ENCODE assay signal across 9 mouse cellular contexts in genomic region chr4:127324759-127325158, GRCm38 (mm10). TPM values are rescaled to one million over a fixed set of nuclear protein-coding genes. Genes with fewer than 3 reads are reported as not detected.
DNase-seq lines count a peak whose midpoint lies in the region; ATAC-seq and TF ChIP-seq lines count a peak whose summit lies in the region.
"Had no signal": no experiment of that assay in that cellular context is flagged by ENCODE, and none has a peak within 500 bp of the region (broad histone marks: within the 10 kb centered on the region; RNA-seq: fewer than 3 reads in every experiment).

No protein-coding gene starts in this region.

- ATAC-seq in hindbrain, embryonic 11.5 days (ENCODE audit: low FRiP score) = 0 out of 2 replicates have a peak, but pooled peaks have one; percentile 17
- ATAC-seq in lung, embryonic 16.5 days (ENCODE audit: low read depth) = peak; percentile 83

- peak; percentile 97 for DNase-seq in ES-CJ7 (ENCODE audit: low read depth, low spot score)
- peak; percentile 68 for DNase-seq in fibroblast of lung, adult 2 months (ENCODE audit: low read depth)
- peak; percentile 94 for DNase-seq in hindbrain, embryonic 11.5 days (ENCODE audit: low spot score)
- peak; percentile 47 for DNase-seq in layer of hippocampus, adult 9-11 months
- peak; percentile 42 for DNase-seq in retina, adult 2 months (ENCODE audit: low read depth, low spot score)
- peak; percentile 87 for DNase-seq in urinary bladder, postnatal 14 days (ENCODE audit: low spot score)

- H3K36me3 ChIP-seq in hindbrain, embryonic 11.5 days (ENCODE audit: control insufficient read depth, insufficient read depth, low read length) = no peaks in the 10 kb centered on the region
- H3K36me3 ChIP-seq in lung, embryonic 16.5 days (ENCODE audit: control insufficient read depth, insufficient read depth, low read length) = no peaks in the 10 kb centered on the region
- H3K36me3 ChIP-seq: liver, embryonic 15.5 days had no signal

- 9% methylated on average over 6 of the region's 6 CpGs for WGBS in hindbrain, embryonic 11.5 days
- 4% methylated on average over 5 of the region's 6 CpGs for WGBS in lung, embryonic 16.5 days

- H3K4me3 ChIP-seq in bone marrow macrophage, adult 2 months (ENCODE audit: insufficient read depth, low read length) = no peak overlapping the region
- no peak overlapping the region for H3K4me3 ChIP-seq in hindbrain, embryonic 11.5 days (ENCODE audit: low read depth, low read length)
- H3K4me3 ChIP-seq in lung, embryonic 16.5 days (ENCODE audit: low read length) = no peak overlapping the region
- H3K4me3 ChIP-seq: liver, embryonic 15.5 days had no signal

- H3K4me2 ChIP-seq in hindbrain, embryonic 11.5 days (replicated peaks; ENCODE audit: low read depth, low read length) = no peak overlapping the region
- no peak overlapping the region for H3K4me2 ChIP-seq in lung, embryonic 16.5 days (ENCODE audit: low read depth, low read length)
- H3K4me2 ChIP-seq: liver, embryonic 15.5 days had no signal

- H3K9me3 ChIP-seq in hindbrain, embryonic 11.5 days (ENCODE audit: control insufficient read depth, low read length) = no peaks in the 10 kb centered on the region
- no peaks in the 10 kb centered on the region for H3K9me3 ChIP-seq in lung, embryonic 16.5 days (ENCODE audit: control insufficient read depth, low read length)
- H3K9me3 ChIP-seq: liver, embryonic 15.5 days had no signal

- H3K27me3 ChIP-seq in hindbrain, embryonic 11.5 days (ENCODE audit: control insufficient read depth, insufficient read depth, low read length) = peaks cover 5% of the 10 kb centered on the region
- H3K27me3 ChIP-seq in lung, embryonic 16.5 days (ENCODE audit: control insufficient read depth, insufficient read depth, low read depth, low read length) = peaks cover 9% of the 10 kb centered on the region; the same call in 1 of the 2 replicates

- no peak for TF ChIP-seq POLR2A in bone marrow macrophage, adult 2 months (IDR thresholded peaks at IDR 0.05; ENCODE audit: borderline replicate concordance, low read depth, low read length)

- H3K9ac ChIP-seq in hindbrain, embryonic 11.5 days (ENCODE audit: low read depth, low read length) = no peak overlapping the region
- H3K9ac ChIP-seq in lung, embryonic 16.5 days (ENCODE audit: low read length) = no peak overlapping the region
- H3K9ac ChIP-seq: liver, embryonic 15.5 days had no signal

- peaks cover 13% of the 10 kb centered on the region for H3K4me1 ChIP-seq in bone marrow macrophage, adult 2 months (ENCODE audit: control insufficient read depth, insufficient read depth, low read length)
- peaks cover 4% of the 10 kb centered on the region; the same call in 1 of the 2 replicates for H3K4me1 ChIP-seq in hindbrain, embryonic 11.5 days (replicated peaks; ENCODE audit: control insufficient read depth, insufficient read depth, low read length)
- no peaks in the 10 kb centered on the region for H3K4me1 ChIP-seq in lung, embryonic 16.5 days (replicated peaks; ENCODE audit: control insufficient read depth, insufficient read depth, low read length)
- H3K4me1 ChIP-seq: liver, embryonic 15.5 days had no signal

- peak; percentile 72 for TF ChIP-seq CTCF in bone marrow macrophage, adult 2 months (IDR thresholded peaks at IDR 0.05; ENCODE audit: low read depth, low read length)

- no peak overlapping the region for H3K27ac ChIP-seq in bone marrow macrophage, adult 2 months (ENCODE audit: insufficient read depth, low read depth, low read length)
- no peak overlapping the region for H3K27ac ChIP-seq in hindbrain, embryonic 11.5 days (ENCODE audit: low read depth, low read length)
- H3K27ac ChIP-seq in lung, embryonic 16.5 days (ENCODE audit: low read length) = no peak overlapping the region
- H3K27ac ChIP-seq: liver, embryonic 15.5 days had no signal

RNA-seq across cellular contexts. Expression of gene Gjb3, which starts 5.9 kb away (rescaled TPM):
- polyA plus RNA-seq in bone marrow macrophage, adult 2 months (2012; ENCODE audit: insufficient read depth, insufficient read length, missing spikeins) = not detected in 2 replicates
- polyA plus RNA-seq in hindbrain, embryonic 11.5 days (2014; fragmentation: Nextera tagmentation; extraction: Ambion mirVana) = 0.77 and 1.7 TPM in 2 replicates
- polyA plus RNA-seq in lung, embryonic 16.5 days (2015; fragmentation: Nextera tagmentation; extraction: Ambion mirVana) = 2.0 and 2.2 TPM in 2 replicates

RNA-seq across cellular contexts. Expression of gene Gja4, which starts 10.9 kb away (rescaled TPM):
- not detected in 2 replicates for polyA plus RNA-seq in bone marrow macrophage, adult 2 months (2012; ENCODE audit: insufficient read depth, insufficient read length, missing spikeins)
- 13.5 and 14.0 TPM in 2 replicates for polyA plus RNA-seq in hindbrain, embryonic 11.5 days (2014; fragmentation: Nextera tagmentation; extraction: Ambion mirVana)
- polyA plus RNA-seq in lung, embryonic 16.5 days (2015; fragmentation: Nextera tagmentation; extraction: Ambion mirVana) = 41.2 and 43.5 TPM in 2 replicates

RNA-seq across cellular contexts. Expression of gene Gjb4, which starts 29.1 kb away (rescaled TPM):
- polyA plus RNA-seq in bone marrow macrophage, adult 2 months (2012; ENCODE audit: insufficient read depth, insufficient read length, missing spikeins) = not detected in 2 replicates
- 0.24 and 0.39 TPM in 2 replicates for polyA plus RNA-seq in hindbrain, embryonic 11.5 days (2014; fragmentation: Nextera tagmentation; extraction: Ambion mirVana)
- polyA plus RNA-seq in lung, embryonic 16.5 days (2015; fragmentation: Nextera tagmentation; extraction: Ambion mirVana) = 0.20 TPM in 1 of 2 replicates, not detected in the other
- polyA plus RNA-seq: liver, embryonic 15.5 days had no signal

RNA-seq across cellular contexts. Expression of gene Gjb5, which starts 33.2 kb away (rescaled TPM):
- polyA plus RNA-seq in bone marrow macrophage, adult 2 months (2012; ENCODE audit: insufficient read depth, insufficient read length, missing spikeins) = not detected in 2 replicates
- polyA plus RNA-seq in hindbrain, embryonic 11.5 days (2014; fragmentation: Nextera tagmentation; extraction: Ambion mirVana) = 0.66 and 0.92 TPM in 2 replicates
- 0.59 and 0.79 TPM in 2 replicates for polyA plus RNA-seq in lung, embryonic 16.5 days (2015; fragmentation: Nextera tagmentation; extraction: Ambion mirVana)

Comparison
In these comparisons a context has a peak if more than half of its experiments do, and no peak if none do; other contexts are left out.
1. DNase-seq: peak in every context shown above with its lines; median percentile 97 in ES-CJ7; 94 in hindbrain, embryonic 11.5 days; 87 in urinary bladder, postnatal 14 days; 68 in fibroblast of lung, adult 2 months; 47 in layer of hippocampus, adult 9-11 months; 42 in retina, adult 2 months.
2. RNA of gene Gja4, which starts 10.9 kb away (polyA plus RNA-seq): 41.2 to 43.5 TPM in lung, embryonic 16.5 days and 13.5 to 14.0 TPM in hindbrain, embryonic 11.5 days; not detected in bone marrow macrophage, adult 2 months; every median in the first group is over 10 times any median in the second.